Mouse (Mus musculus): ENCODE results near the gene Acot13. TPM values are rescaled to one million over a fixed set of nuclear protein-coding genes. Genes with fewer than 3 reads are reported as not detected.
"Not testable (repeated sequence)": the region's sequence is repeated elsewhere in the genome, so short reads cannot be mapped to it uniquely, and the experiment has no call there.

Acot13 gene
- polyA plus RNA-seq, 1 experiment from 2014 or later, result 312 TPM

DNA sequence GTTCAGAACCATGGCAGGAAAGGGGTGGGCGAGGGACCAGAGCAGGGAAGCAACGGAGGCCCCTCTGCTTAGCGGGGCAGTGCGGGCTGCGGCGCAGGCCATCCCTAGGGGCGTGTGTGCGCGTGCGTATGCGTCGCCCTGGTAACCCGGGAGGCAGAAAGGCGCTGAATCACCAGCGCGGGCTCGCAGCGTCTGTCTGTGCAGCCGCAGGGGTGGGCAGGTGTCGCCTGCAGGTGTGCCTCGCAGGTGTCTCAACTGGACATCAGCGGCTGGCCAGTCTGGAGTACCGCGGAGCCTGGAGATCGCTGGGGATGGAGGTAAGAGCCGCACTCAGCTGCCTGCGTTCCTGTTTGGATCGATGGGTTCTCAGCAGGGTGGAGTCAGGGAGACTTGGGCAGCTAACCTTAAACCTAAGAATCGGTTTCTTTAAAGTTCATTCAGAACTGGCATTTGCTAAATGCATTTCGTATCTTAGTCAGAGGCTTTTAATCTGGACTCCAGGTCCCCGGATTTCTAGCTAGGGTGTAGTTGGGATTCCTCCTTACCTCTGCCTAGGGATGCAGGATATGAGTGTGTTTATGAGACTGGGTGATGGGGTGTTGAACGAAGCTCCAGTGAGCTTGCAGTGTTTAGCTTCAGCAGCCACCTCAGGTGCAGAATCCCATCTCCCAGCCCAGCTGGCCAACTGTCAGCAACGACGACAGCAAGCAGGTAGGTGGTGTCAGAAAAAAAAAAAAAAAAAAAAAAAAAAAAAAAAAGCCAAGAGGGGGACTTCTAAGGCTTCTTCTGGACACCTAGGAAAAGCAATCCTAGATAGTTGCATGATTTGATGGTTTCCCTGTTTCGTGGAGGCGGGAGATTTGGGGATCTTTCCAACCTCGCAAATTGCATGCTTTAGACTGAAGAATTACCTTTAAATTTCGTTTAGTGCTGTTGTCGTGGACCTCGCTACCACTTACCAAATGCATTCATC, 13.9 kb upstream of the Acot13 start, which contains the start of gene D130043K22Rik:
Gene D130043K22Rik, plus strand, starts transcription at position 153 of the 973 bp plus-strand sequence.
- WGBS, result 15% methylated on average over 40 of the region's 40 CpGs
- Histone ChIP-seq H3K4me1 (ENCODE audit: control insufficient read depth in 2 of 2, insufficient read depth in 2 of 2, low read length in 2 of 2) (peaks cover 5 to 7% of the 10 kb centered on the region in 2 experiments; a peak in 2 of 4 replicates), H3K9ac (ENCODE audit: low read length) (peak within 1 kb of the TSS; percentile 57)

DNA sequence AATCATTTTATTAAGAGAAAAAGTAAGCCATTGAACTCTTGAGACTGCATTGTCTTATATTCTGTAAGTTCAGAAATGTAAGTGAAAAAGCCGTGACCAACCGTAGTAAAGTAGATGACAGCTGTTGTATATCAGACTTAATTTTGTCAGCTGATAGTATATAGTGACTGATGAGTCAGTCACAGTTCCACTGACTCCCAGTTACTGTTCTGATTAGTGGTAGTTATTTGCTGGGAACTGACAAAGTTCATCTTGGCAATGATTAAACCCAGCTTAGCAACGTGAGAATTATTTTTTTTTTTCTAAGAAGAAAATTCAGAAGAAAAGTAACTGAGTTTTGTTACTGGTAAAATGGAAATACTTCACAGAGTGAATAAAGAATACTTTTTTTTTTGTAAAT, 10.4 kb upstream of the Acot13 start:
- no peaks in the 10 kb centered on the region for H3K9me3 ChIP-seq (ENCODE audit: control insufficient read depth, low read length)
- no peak for ATAC-seq (ENCODE audit: insufficient number of reproducible peaks, insufficient read depth, low FRiP score, low read depth)
- WGBS, result 73% methylated on average over 3 of the region's 3 CpGs
- no peaks in the 10 kb centered on the region for H3K27me3 ChIP-seq (ENCODE audit: control insufficient read depth, insufficient read depth, low read length)
- H3K9ac ChIP-seq (ENCODE audit: low read length), result no peak overlapping the region
- no peak overlapping the region for H3K4me2 ChIP-seq (ENCODE audit: low read length)
- H3K4me1 ChIP-seq (ENCODE audit: control insufficient read depth in 2 of 2, insufficient read depth in 2 of 2, low read length in 2 of 2), result peaks cover 5 to 7% of the 10 kb centered on the region in 2 experiments; a peak in 2 of 4 replicates
- H3K27ac ChIP-seq (replicated peaks in 1 of 2; ENCODE audit: control insufficient read depth in 1 of 2, insufficient read depth in 1 of 2, low read depth in 2 of 2, low read length in 2 of 2), result no peak overlapping the region
- no peak overlapping the region for H3K4me3 ChIP-seq (ENCODE audit: control insufficient read depth in 1 of 2, insufficient read depth in 1 of 2, low read depth in 1 of 2, low read length in 2 of 2)
- peaks cover 42% of the 10 kb centered on the region for H3K36me3 ChIP-seq (ENCODE audit: control insufficient read depth, insufficient read depth, low read length)

More for the DNA sequence above, 13.9 kb upstream of the Acot13 start, which contains the start of gene D130043K22Rik:
- H3K27me3 ChIP-seq (ENCODE audit: control insufficient read depth, insufficient read depth, low read length), result no peaks in the 10 kb centered on the region
- peak within 1 kb of the TSS; percentile 45 to 53 for H3K4me3 ChIP-seq (ENCODE audit: control insufficient read depth in 1 of 2, insufficient read depth in 1 of 2, low read depth in 1 of 2, low read length in 2 of 2)
- H3K9me3 ChIP-seq (ENCODE audit: control insufficient read depth, low read length), result no peaks in the 10 kb centered on the region
- H3K4me2 ChIP-seq (ENCODE audit: low read length), result peak within 1 kb of the TSS; percentile 94
- H3K27ac ChIP-seq (replicated peaks in 1 of 2; ENCODE audit: control insufficient read depth in 1 of 2, insufficient read depth in 1 of 2, low read depth in 2 of 2, low read length in 2 of 2), result no peak within 1 kb of the TSS
- ATAC-seq (ENCODE audit: insufficient number of reproducible peaks, insufficient read depth, low FRiP score, low read depth), result no peak
- H3K36me3 ChIP-seq (ENCODE audit: control insufficient read depth, insufficient read depth, low read length), result peaks cover 18% of the 10 kb centered on the region

DNA sequence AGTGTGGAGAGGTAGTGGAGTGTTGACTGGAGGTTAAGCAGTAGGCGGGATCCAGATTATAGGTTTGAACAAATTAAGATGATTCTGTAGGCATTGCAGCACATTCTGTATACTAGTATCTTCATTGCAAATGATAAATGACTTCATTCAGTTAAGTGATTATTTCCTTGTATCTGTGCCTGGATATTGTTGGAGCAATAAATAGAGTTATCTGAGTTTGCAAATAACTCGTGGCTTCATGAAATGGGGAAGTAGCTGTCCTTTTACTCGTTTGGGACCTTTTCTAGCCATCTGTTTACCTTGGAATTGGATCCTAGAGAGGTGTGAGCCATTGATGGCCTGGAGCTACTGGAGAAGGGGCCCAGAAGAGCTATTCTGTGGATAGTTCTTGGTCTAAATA, 8.5 kb upstream of the Acot13 start:
- no peaks in the 10 kb centered on the region for H3K27me3 ChIP-seq (ENCODE audit: control insufficient read depth, insufficient read depth, low read length)
- 71% methylated on average over 3 of the region's 3 CpGs for WGBS

DNA sequence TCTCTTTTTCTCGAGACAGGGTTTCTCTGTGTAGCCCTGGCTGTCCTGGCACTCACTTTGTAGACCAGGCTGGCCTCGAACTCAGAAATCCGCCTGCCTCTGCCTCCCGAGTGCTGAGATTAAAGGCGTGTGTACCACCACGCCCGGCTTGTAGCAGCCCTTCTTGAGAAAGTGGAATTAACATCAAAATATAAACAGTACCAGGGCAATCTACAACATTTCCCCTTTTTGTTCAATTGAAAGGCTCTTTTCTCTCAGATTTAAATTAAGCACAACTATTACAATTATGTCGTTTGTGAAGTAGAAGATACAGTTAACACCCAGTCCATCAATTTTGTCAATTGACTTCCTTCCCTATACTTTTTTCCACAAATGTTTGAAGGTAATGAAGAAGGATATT, 6.4 kb upstream of the Acot13 start:
- H3K9ac ChIP-seq (ENCODE audit: low read length); H3K27ac ChIP-seq (replicated peaks in 1 of 2; ENCODE audit: control insufficient read depth in 1 of 2, insufficient read depth in 1 of 2, low read depth in 2 of 2, low read length in 2 of 2); ATAC-seq (ENCODE audit: insufficient number of reproducible peaks, insufficient read depth, low FRiP score, low read depth); H3K4me3 ChIP-seq (ENCODE audit: control insufficient read depth in 1 of 2, insufficient read depth in 1 of 2, low read depth in 1 of 2, low read length in 2 of 2); H3K9me3 ChIP-seq (ENCODE audit: control insufficient read depth, low read length); H3K4me2 ChIP-seq (ENCODE audit: low read length); H3K27me3 ChIP-seq (ENCODE audit: control insufficient read depth, insufficient read depth, low read length): not testable (repeated sequence)
- whole genome bisulfite sequencing, result 92% methylated on average over 8 of the region's 8 CpGs
- peaks cover 0 to 14% of the 10 kb centered on the region in 2 experiments; a peak in 2 of 4 replicates for H3K4me1 ChIP-seq (ENCODE audit: control insufficient read depth in 2 of 2, insufficient read depth in 2 of 2, low read length in 2 of 2)
- H3K36me3 ChIP-seq (ENCODE audit: control insufficient read depth, insufficient read depth, low read length), result peaks cover 54% of the 10 kb centered on the region

More for the DNA sequence above, 8.5 kb upstream of the Acot13 start:
- Histone ChIP-seq H3K9me3 (ENCODE audit: control insufficient read depth, low read length) (no peaks in the 10 kb centered on the region), H3K9ac (ENCODE audit: low read length) (no peak overlapping the region), H3K4me3 (ENCODE audit: control insufficient read depth in 1 of 2, insufficient read depth in 1 of 2, low read depth in 1 of 2, low read length in 2 of 2) (no peak overlapping the region), H3K36me3 (ENCODE audit: control insufficient read depth, insufficient read depth, low read length) (peaks cover 51% of the 10 kb centered on the region), H3K4me1 (ENCODE audit: control insufficient read depth in 2 of 2, insufficient read depth in 2 of 2, low read length in 2 of 2) (peaks cover 1 to 2% of the 10 kb centered on the region in 2 experiments; a peak in 2 of 4 replicates), H3K4me2 (ENCODE audit: low read length) (no peak overlapping the region), H3K27ac (replicated peaks in 1 of 2; ENCODE audit: control insufficient read depth in 1 of 2, insufficient read depth in 1 of 2, low read depth in 2 of 2, low read length in 2 of 2) (no peak overlapping the region)
- no peak for ATAC-seq (ENCODE audit: insufficient number of reproducible peaks, insufficient read depth, low FRiP score, low read depth)

DNA sequence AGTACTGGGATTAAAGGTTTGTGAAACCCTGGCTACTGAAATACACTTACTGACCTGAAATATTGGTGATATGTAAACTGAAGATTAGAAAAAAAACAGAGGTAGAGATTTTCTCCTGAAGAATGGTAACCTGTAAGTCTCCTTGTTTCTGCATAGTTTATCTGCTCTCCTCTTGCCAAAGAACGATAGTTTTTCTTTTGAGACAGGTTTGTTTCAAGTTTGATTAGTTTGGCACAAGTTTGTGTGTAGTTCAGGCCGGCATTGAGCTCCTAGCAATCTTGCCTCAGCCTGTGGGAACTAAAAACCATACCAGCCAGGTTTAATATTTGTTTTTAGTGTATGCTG, 1.4 kb upstream of the Acot13 start:
- Histone ChIP-seq H3K4me1 (ENCODE audit: control insufficient read depth in 2 of 2, insufficient read depth in 2 of 2, low read length in 2 of 2) (peaks cover 0 to 24% of the 10 kb centered on the region in 2 experiments; a peak in 2 of 4 replicates), H3K36me3 (ENCODE audit: control insufficient read depth, insufficient read depth, low read length) (peaks cover 18% of the 10 kb centered on the region; the same call in 1 of the 2 replicates), H3K9me3 (ENCODE audit: control insufficient read depth, low read length) (no peaks in the 10 kb centered on the region), H3K4me2 (ENCODE audit: low read length) (peak overlapping the region; percentile 91), H3K27me3 (ENCODE audit: control insufficient read depth, insufficient read depth, low read length) (no peaks in the 10 kb centered on the region), H3K27ac (replicated peaks in 1 of 2; ENCODE audit: control insufficient read depth in 1 of 2, insufficient read depth in 1 of 2, low read depth in 2 of 2, low read length in 2 of 2) (no peak overlapping the region), H3K4me3 (ENCODE audit: control insufficient read depth in 1 of 2, insufficient read depth in 1 of 2, low read depth in 1 of 2, low read length in 2 of 2) (peak overlapping the region; percentile 84 to 97), H3K9ac (ENCODE audit: low read length) (peak overlapping the region; percentile 96)
- no peak for ATAC-seq (ENCODE audit: insufficient number of reproducible peaks, insufficient read depth, low FRiP score, low read depth)
- 46% methylated on average over 2 of the region's 2 CpGs for WGBS

DNA sequence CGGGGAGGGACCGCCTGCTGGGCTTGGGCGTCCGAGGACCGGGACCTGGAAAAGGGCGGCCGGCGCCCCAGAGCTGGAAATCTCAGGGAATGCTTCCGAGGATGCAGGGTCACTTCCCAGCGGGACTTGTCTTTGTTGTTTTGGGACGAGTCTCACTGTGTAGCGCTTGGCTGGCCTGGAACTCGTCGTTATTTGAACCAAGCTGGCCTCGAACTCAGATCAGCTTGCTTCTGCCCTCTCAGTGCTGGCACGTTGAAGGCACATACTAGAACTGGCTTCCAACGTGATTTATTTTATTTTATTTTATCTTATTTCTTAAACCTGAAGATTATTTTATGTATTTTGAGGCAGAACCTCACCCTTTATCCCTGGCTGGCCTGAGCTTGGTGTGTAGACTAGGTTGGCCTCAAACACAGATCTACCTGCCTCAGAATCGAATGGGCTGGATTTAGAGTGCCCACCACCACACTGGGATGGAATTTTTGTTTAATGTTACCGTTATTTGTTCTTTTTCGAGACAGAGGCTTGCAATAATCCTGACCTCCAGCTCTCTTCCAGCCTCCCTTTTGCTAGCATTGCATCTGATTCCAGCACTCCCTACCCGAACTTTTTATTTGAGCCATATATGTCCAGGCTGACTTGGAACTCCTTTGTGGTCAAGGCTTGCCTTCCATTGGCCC, 931 bp upstream of the Acot13 start:
- Histone ChIP-seq H3K9me3 (ENCODE audit: control insufficient read depth, low read length) (no peaks in the 10 kb centered on the region), H3K27ac (replicated peaks in 1 of 2; ENCODE audit: control insufficient read depth in 1 of 2, insufficient read depth in 1 of 2, low read depth in 2 of 2, low read length in 2 of 2) (peak overlapping the region; percentile 63 to 96), H3K9ac (ENCODE audit: low read length) (peak overlapping the region; percentile 96), H3K27me3 (ENCODE audit: control insufficient read depth, insufficient read depth, low read length) (no peaks in the 10 kb centered on the region), H3K36me3 (ENCODE audit: control insufficient read depth, insufficient read depth, low read length) (peaks cover 14% of the 10 kb centered on the region; the same call in 1 of the 2 replicates), H3K4me1 (ENCODE audit: control insufficient read depth in 2 of 2, insufficient read depth in 2 of 2, low read length in 2 of 2) (peaks cover under 1 to 26% of the 10 kb centered on the region in 2 experiments; a peak in 3 of 4 replicates), H3K4me2 (ENCODE audit: low read length) (peak overlapping the region; percentile 91), H3K4me3 (ENCODE audit: control insufficient read depth in 1 of 2, insufficient read depth in 1 of 2, low read depth in 1 of 2, low read length in 2 of 2) (peak overlapping the region; percentile 84 to 97)
- ATAC-seq (ENCODE audit: insufficient number of reproducible peaks, insufficient read depth, low FRiP score, low read depth), result no peak
- WGBS, result 4% methylated on average over 21 of the region's 21 CpGs

DNA sequence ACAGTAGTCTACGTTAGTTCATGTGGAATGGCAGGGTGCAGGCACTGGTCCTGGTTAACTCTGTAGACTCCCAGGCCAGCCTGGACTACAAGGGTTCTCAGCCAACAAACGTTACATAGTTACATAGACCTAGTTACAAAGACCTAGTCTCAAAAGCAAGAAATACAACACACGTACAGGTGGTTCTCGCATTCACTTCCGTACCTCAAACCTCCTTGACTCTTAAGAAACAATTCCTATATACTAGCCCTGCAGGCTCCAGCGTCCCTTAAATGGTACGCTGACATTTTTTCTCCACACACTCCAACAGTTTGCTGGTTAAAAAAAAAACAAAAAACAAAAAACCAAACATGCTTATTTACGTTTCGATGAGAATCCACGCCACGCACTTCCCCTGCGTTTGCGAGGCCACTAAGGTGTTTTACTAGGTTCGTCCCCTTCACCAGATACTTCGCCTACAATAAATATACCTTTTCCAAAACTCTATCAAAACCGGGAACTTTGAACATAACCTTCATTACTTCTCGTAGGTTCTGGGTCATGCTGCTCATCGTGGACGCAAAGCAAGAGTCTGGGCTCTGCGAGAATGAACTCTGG, 486 bp downstream of the Acot13 start:
- peak overlapping the region; percentile 96 for H3K27ac ChIP-seq (replicated peaks in 1 of 2; ENCODE audit: control insufficient read depth in 1 of 2, insufficient read depth in 1 of 2, low read depth in 2 of 2, low read length in 2 of 2)
- WGBS, result under 1% methylated on average over 20 of the region's 20 CpGs
- peaks cover 8 to 39% of the 10 kb centered on the region in 2 experiments for H3K4me1 ChIP-seq (ENCODE audit: control insufficient read depth in 2 of 2, insufficient read depth in 2 of 2, low read length in 2 of 2)
- H3K9me3 ChIP-seq (ENCODE audit: control insufficient read depth, low read length), result no peaks in the 10 kb centered on the region
- H3K36me3 ChIP-seq (ENCODE audit: control insufficient read depth, insufficient read depth, low read length), result peaks cover 10% of the 10 kb centered on the region; the same call in 1 of the 2 replicates
- peak overlapping the region; percentile 72 to 97 for H3K4me3 ChIP-seq (ENCODE audit: control insufficient read depth in 1 of 2, insufficient read depth in 1 of 2, low read depth in 1 of 2, low read length in 2 of 2)
- H3K9ac ChIP-seq (ENCODE audit: low read length), result peak overlapping the region; percentile 86
- H3K4me2 ChIP-seq (ENCODE audit: low read length), result peak overlapping the region; percentile 91
- H3K27me3 ChIP-seq (ENCODE audit: control insufficient read depth, insufficient read depth, low read length), result no peaks in the 10 kb centered on the region
- no peak for ATAC-seq (ENCODE audit: insufficient number of reproducible peaks, insufficient read depth, low FRiP score, low read depth)

All from heart, embryonic 14.5 days (tissue).